Mouse (Mus musculus): Measurements from ENCODE around the gene Litaf.

The Litaf gene

GRCm38 (mm10) chr16:10952881-10953280 lies 113.1 kb downstream of the Litaf start:
- DNase-seq = no peak

- DNase-seq = no peak
Measured at GRCm38 (mm10) chr16:10952071-10952470, 113.9 kb downstream of the Litaf start.

GRCm38 (mm10) chr16:10951581-10951980 lies 114.4 kb downstream of the Litaf start:
- DNase-seq = peak; percentile 64

GRCm38 (mm10) chr16:10950539-10950938 lies 115.4 kb downstream of the Litaf start:
- DNase-seq = no peak

GRCm38 (mm10) chr16:10947724-10948123 lies 118.2 kb downstream of the Litaf start:
- DNase-seq = no peak

GRCm38 (mm10) chr16:10945381-10946127 lies 120.4 kb downstream of the Litaf start:
- no peak for DNase-seq

- DNase-seq = no peak
Measured at GRCm38 (mm10) chr16:10944545-10944944, 121.4 kb downstream of the Litaf start.

- DNase-seq = no peak
Measured at GRCm38 (mm10) chr16:10943257-10943656, 122.7 kb downstream of the Litaf start.

GRCm38 (mm10) chr16:10940661-10941060 lies 125.3 kb downstream of the Litaf start:
- no peak for DNase-seq

- no peak for DNase-seq
Measured at GRCm38 (mm10) chr16:10939932-10940331, 126.0 kb downstream of the Litaf start.

GRCm38 (mm10) chr16:10937497-10937896 lies 128.5 kb downstream of the Litaf start:
- no peak for DNase-seq

- no peak for DNase-seq
Measured at GRCm38 (mm10) chr16:10936700-10937319, 129.1 kb downstream of the Litaf start.

- DNase-seq = no peak
Measured at GRCm38 (mm10) chr16:10934047-10934446, 131.9 kb downstream of the Litaf start.

- no peak for DNase-seq
Measured at GRCm38 (mm10) chr16:10933372-10933771, 132.6 kb downstream of the Litaf start.

GRCm38 (mm10) chr16:10927026-10927425 lies 138.9 kb downstream of the Litaf start:
- no peak for DNase-seq

- DNase-seq = peak; percentile 66
Measured at GRCm38 (mm10) chr16:10925591-10926180, 140.3 kb downstream of the Litaf start.

GRCm38 (mm10) chr16:10923561-10923960 lies 142.4 kb downstream of the Litaf start:
- DNase-seq = no peak

- DNase-seq = peak; percentile 19
Measured at GRCm38 (mm10) chr16:10919856-10920255, 146.1 kb downstream of the Litaf start.

- no peak for DNase-seq
Measured at GRCm38 (mm10) chr16:10916271-10916670, 149.7 kb downstream of the Litaf start.

- DNase-seq = no peak
Measured at GRCm38 (mm10) chr16:10915066-10915465, 150.9 kb downstream of the Litaf start.

- DNase-seq = no peak
Measured at GRCm38 (mm10) chr16:10911061-10911460, 154.9 kb downstream of the Litaf start.

GRCm38 (mm10) chr16:10910541-10910940 lies 155.4 kb downstream of the Litaf start:
- DNase-seq = no peak

Data from kidney, postnatal 14 days (tissue).